Mouse (Mus musculus): Measurements from ENCODE around the gene Gm3259. TPM values are rescaled to one million over a fixed set of nuclear protein-coding genes. Genes with fewer than 3 reads are reported as not detected.
"Not testable (repeated sequence)": the region's sequence is repeated elsewhere in the genome, so short reads cannot be mapped to it uniquely, and the experiment has no call there.

Gm3259 gene
- not detected in 2 replicates for polyA plus RNA-seq (2014; fragmentation: Nextera tagmentation; extraction: Ambion mirVana)

DNA sequence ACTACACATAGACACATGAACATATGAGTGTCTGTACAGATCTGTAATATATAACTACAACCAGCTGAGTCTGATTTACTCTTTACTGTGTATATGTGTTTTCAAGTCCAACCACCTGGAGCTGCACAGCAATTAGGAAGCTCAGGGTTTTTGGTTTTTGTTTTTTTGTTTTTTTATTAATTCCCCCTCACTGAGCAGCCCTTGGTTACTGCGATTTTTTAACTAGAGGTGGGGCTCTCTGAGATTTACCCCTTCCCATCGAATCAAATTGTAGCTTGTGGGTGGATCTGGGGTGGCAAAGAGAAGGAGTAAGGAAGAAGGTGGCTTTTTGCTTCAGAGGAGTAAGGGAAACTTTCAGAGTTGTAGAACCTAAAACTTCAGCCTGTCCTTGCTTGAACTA lies at the start of gene Gm3259:
Gene Gm3259 (plus strand): TSS at position 301 of the 400 bp plus-strand sequence.
- not testable (repeated sequence) for H3K36me3 ChIP-seq (replicated peaks; ENCODE audit: control insufficient read depth, insufficient read depth); H3K9me3 ChIP-seq (ENCODE audit: control insufficient read depth, low read length); H3K9ac ChIP-seq; H3K27me3 ChIP-seq (ENCODE audit: control insufficient read depth, insufficient read depth, low read length); H3K4me2 ChIP-seq (replicated peaks); H3K4me3 ChIP-seq (replicated peaks; ENCODE audit: low read length); ATAC-seq (ENCODE audit: low FRiP score); H3K4me1 ChIP-seq (replicated peaks; ENCODE audit: control insufficient read depth, insufficient read depth, low read length); DNase-seq (ENCODE audit: low spot score); H3K27ac ChIP-seq
- WGBS, result 49% methylated on average over 2 of the region's 2 CpGs

GRCm38 (mm10) chr5:95272668-95273067 lies 33.0 kb upstream of the Gm3259 start, which contains the start of gene Gm10424:
Gene Gm10424 (minus strand): TSS chr5:95272768.
- not testable (repeated sequence) for H3K27ac ChIP-seq; ATAC-seq (ENCODE audit: low FRiP score); H3K4me2 ChIP-seq (replicated peaks); H3K9me3 ChIP-seq (ENCODE audit: control insufficient read depth, low read length); H3K4me3 ChIP-seq (replicated peaks; ENCODE audit: low read length); H3K27me3 ChIP-seq (ENCODE audit: control insufficient read depth, insufficient read depth, low read length); H3K4me1 ChIP-seq (replicated peaks; ENCODE audit: control insufficient read depth, insufficient read depth, low read length); DNase-seq (ENCODE audit: low spot score); H3K36me3 ChIP-seq (replicated peaks; ENCODE audit: control insufficient read depth, insufficient read depth); H3K9ac ChIP-seq
- no CpG with 5 or more reads among the region's 1 CpGs for WGBS

Other genes starting within 250 kb of the Gm3259 start
- gene Gm7942, start 199.0 kb upstream of the Gm3259 start, polyA plus RNA-seq (2014; fragmentation: Nextera tagmentation; extraction: Ambion mirVana), result not detected in 2 replicates
- gene Gm16513, start 123.3 kb upstream of the Gm3259 start, polyA plus RNA-seq (2014; fragmentation: Nextera tagmentation; extraction: Ambion mirVana), result not detected in 2 replicates
- gene Gm10424, start 33.1 kb upstream of the Gm3259 start, polyA plus RNA-seq (2014; fragmentation: Nextera tagmentation; extraction: Ambion mirVana), result not detected in 2 replicates
- gene D5Ertd577e, start 150.9 kb downstream of the Gm3259 start, polyA plus RNA-seq (2014; fragmentation: Nextera tagmentation; extraction: Ambion mirVana), result not detected in 2 replicates
- not detected in 2 replicates for gene Gm3286, start 204.8 kb downstream of the Gm3259 start, polyA plus RNA-seq (2014; fragmentation: Nextera tagmentation; extraction: Ambion mirVana)

All from hindbrain, embryonic 14.5 days (tissue).